Mouse (Mus musculus): ENCODE results near the gene Mul1. TPM values are rescaled to one million over a fixed set of nuclear protein-coding genes. Genes with fewer than 3 reads are reported as not detected.

The Mul1 gene
- 6.3 TPM for polyA plus RNA-seq (2014; fragmentation: Illumina TruSeq; extraction: RNeasy Lipid Tissue Mini Kit (QIAGEN cat#74804); ENCODE audit: low read depth, low replicate concordance)

GRCm38 (mm10) chr4:138434347-138435316 is at the start of gene Mul1:
Gene Mul1, plus strand, starts transcription at chr4:138434671.

DNA sequence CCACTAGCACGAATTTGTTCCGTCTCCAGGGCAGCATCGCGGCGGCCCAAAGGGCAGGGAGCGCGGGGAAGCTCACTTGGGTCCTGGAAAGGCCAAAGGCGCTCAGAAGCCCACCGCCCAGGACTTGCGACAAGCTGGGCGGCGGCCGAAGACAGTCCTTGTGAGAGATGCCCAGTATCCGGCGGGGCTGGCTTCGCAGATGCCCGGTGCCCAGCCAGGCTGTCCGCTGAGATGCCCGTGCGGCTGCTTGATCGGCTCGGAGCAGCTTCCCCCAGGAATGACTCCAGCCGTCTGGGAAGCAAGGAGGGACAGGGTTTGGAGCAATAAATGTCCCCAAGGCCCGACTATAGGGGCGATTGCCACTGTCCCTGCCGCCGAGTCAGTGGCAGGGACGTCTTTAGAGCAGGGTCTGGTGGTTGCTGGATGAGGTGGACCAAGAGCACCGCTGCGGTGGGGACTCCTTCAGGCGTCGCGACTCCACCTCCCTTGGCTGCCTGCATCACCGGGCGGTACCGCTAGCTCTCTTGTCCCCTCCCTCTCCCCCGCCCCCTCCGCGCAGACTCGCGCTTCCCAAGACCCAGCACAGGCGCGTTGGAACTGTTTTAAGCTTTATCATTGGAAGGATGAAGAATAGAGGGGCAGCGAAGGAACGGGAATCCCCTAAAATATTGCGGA is 38.4 kb upstream of the Mul1 start, which contains the start of gene Fam43b:
TSS of gene Fam43b (minus strand) at position 558 of the 675 bp plus-strand sequence.

GRCm38 (mm10) chr4:138453753-138454570 is 19.5 kb downstream of the Mul1 start, which contains the start of gene Camk2n1:
Gene Camk2n1, plus strand, starts transcription at chr4:138454314.

Other genes with a start within 250 kb of the Mul1 start
- gene Hp1bp3, start 218.4 kb upstream of the Mul1 start, polyA plus RNA-seq (2014; fragmentation: Illumina TruSeq; extraction: RNeasy Lipid Tissue Mini Kit (QIAGEN cat#74804); ENCODE audit: low read depth, low replicate concordance) = 119 TPM
- 0.28 TPM for gene Sh2d5, start 184.3 kb upstream of the Mul1 start, polyA plus RNA-seq (2014; fragmentation: Illumina TruSeq; extraction: RNeasy Lipid Tissue Mini Kit (QIAGEN cat#74804); ENCODE audit: low read depth, low replicate concordance)
- gene Kif17, start 184.2 kb upstream of the Mul1 start, polyA plus RNA-seq (2014; fragmentation: Illumina TruSeq; extraction: RNeasy Lipid Tissue Mini Kit (QIAGEN cat#74804); ENCODE audit: low read depth, low replicate concordance) = not detected
- gene Ddost, start 129.9 kb upstream of the Mul1 start, polyA plus RNA-seq (2014; fragmentation: Illumina TruSeq; extraction: RNeasy Lipid Tissue Mini Kit (QIAGEN cat#74804); ENCODE audit: low read depth, low replicate concordance) = 22.2 TPM
- gene Pink1, start 108.4 kb upstream of the Mul1 start, polyA plus RNA-seq (2014; fragmentation: Illumina TruSeq; extraction: RNeasy Lipid Tissue Mini Kit (QIAGEN cat#74804); ENCODE audit: low read depth, low replicate concordance) = 44.5 TPM
- gene Cda, start 66.7 kb upstream of the Mul1 start, polyA plus RNA-seq (2014; fragmentation: Illumina TruSeq; extraction: RNeasy Lipid Tissue Mini Kit (QIAGEN cat#74804); ENCODE audit: low read depth, low replicate concordance) = not detected
- not detected for gene Fam43b, start 38.1 kb upstream of the Mul1 start, polyA plus RNA-seq (2014; fragmentation: Illumina TruSeq; extraction: RNeasy Lipid Tissue Mini Kit (QIAGEN cat#74804); ENCODE audit: low read depth, low replicate concordance)
- gene Camk2n1, start 19.6 kb downstream of the Mul1 start, polyA plus RNA-seq (2014; fragmentation: Illumina TruSeq; extraction: RNeasy Lipid Tissue Mini Kit (QIAGEN cat#74804); ENCODE audit: low read depth, low replicate concordance) = 60.9 TPM
- gene Vwa5b1, start 201.2 kb downstream of the Mul1 start, polyA plus RNA-seq (2014; fragmentation: Illumina TruSeq; extraction: RNeasy Lipid Tissue Mini Kit (QIAGEN cat#74804); ENCODE audit: low read depth, low replicate concordance) = 0.25 TPM

Measured in sigmoid colon, adult 10 weeks (tissue).